Mouse (Mus musculus) left cerebral cortex, adult 11 months (tissue): ENCODE measurements around the gene Ttf1.
"Not testable (repeated sequence)": the region's sequence is repeated elsewhere in the genome, so short reads cannot be mapped to it uniquely, and the experiment has no call there.

Experiments used
- DNase-seq: peaks from one replicate; pipeline ENCODE4 v3.0.0; 2022; ENCODE audit warnings: low spot score

Ttf1 gene

GRCm38 (mm10) chr2:29065796-29066195, 5.7 kb downstream of the Ttf1 start:
- no peak for DNase-seq

GRCm38 (mm10) chr2:29066410-29066809, 6.3 kb downstream of the Ttf1 start:
- DNase-seq, result no peak

GRCm38 (mm10) chr2:29074676-29075075, 14.6 kb downstream of the Ttf1 start:
- DNase-seq, result no peak

GRCm38 (mm10) chr2:29075331-29076070, 15.4 kb downstream of the Ttf1 start:
- no peak for DNase-seq

GRCm38 (mm10) chr2:29076226-29076625, 16.2 kb downstream of the Ttf1 start:
- no peak for DNase-seq

- no peak for DNase-seq
Measured at GRCm38 (mm10) chr2:29081965-29082364, 21.9 kb downstream of the Ttf1 start.

GRCm38 (mm10) chr2:29086026-29086425, 26.0 kb downstream of the Ttf1 start:
- no peak for DNase-seq

- not testable (repeated sequence) for DNase-seq
Measured at GRCm38 (mm10) chr2:29089276-29089675, 29.2 kb downstream of the Ttf1 start.

- no peak for DNase-seq
Measured at GRCm38 (mm10) chr2:29095674-29096073, 35.6 kb downstream of the Ttf1 start.

GRCm38 (mm10) chr2:29096751-29097150, 36.7 kb downstream of the Ttf1 start:
- no peak for DNase-seq

- DNase-seq, result no peak
Measured at GRCm38 (mm10) chr2:29097465-29097864, 37.4 kb downstream of the Ttf1 start.

- not testable (repeated sequence) for DNase-seq
Measured at GRCm38 (mm10) chr2:29097955-29098354, 37.9 kb downstream of the Ttf1 start.

- DNase-seq, result no peak
Measured at GRCm38 (mm10) chr2:29098786-29099185, 38.7 kb downstream of the Ttf1 start.

- DNase-seq, result no peak
Measured at GRCm38 (mm10) chr2:29099646-29100045, 39.6 kb downstream of the Ttf1 start.

- DNase-seq, result no peak
Measured at GRCm38 (mm10) chr2:29100822-29101534, 40.9 kb downstream of the Ttf1 start.

GRCm38 (mm10) chr2:29102416-29103377, 42.6 kb downstream of the Ttf1 start:
- DNase-seq, result not testable (repeated sequence)

- no peak for DNase-seq
Measured at GRCm38 (mm10) chr2:29120969-29121368, 60.9 kb downstream of the Ttf1 start.

- DNase-seq, result no peak
Measured at GRCm38 (mm10) chr2:29122446-29122845, 62.4 kb downstream of the Ttf1 start.

- no peak for DNase-seq
Measured at GRCm38 (mm10) chr2:29123907-29124569, 64.0 kb downstream of the Ttf1 start, which contains the start of gene Setx. Setx (plus strand) TSS chr2:29124181.

GRCm38 (mm10) chr2:29124571-29124935, 64.5 kb downstream of the Ttf1 start:
- DNase-seq, result no peak

GRCm38 (mm10) chr2:29124936-29125701, 65.1 kb downstream of the Ttf1 start:
- peak; percentile 95 for DNase-seq
